15 mouse cellular contexts compared by ENCODE assay signal in genomic region chr4:59717349-59717748, GRCm38 (mm10).
DNase-seq lines count a peak whose midpoint lies in the region; ATAC-seq and TF ChIP-seq lines count a peak whose summit lies in the region.
"Had no signal": no experiment of that assay in that cellular context is flagged by ENCODE, and none has a peak within 500 bp of the region (broad histone marks: within the 10 kb centered on the region; RNA-seq: fewer than 3 reads in every experiment).

No protein-coding gene starts in this region.

- no peaks in the 10 kb centered on the region for H3K27me3 ChIP-seq in embryonic facial prominence, embryonic 12.5 days
- H3K27me3 ChIP-seq in embryonic facial prominence, embryonic 10.5 days (replicated peaks; ENCODE audit: low read depth, poor library complexity, severe bottlenecking): no peaks in the 10 kb centered on the region
- no peaks in the 10 kb centered on the region for H3K27me3 ChIP-seq in embryonic facial prominence, embryonic 14.5 days (replicated peaks; ENCODE audit: control insufficient read depth, insufficient read depth, low read length)
- H3K27me3 ChIP-seq in lung, postnatal 0 days (replicated peaks; ENCODE audit: insufficient read depth, low read length): no peaks in the 10 kb centered on the region

- peaks cover 9% of the 10 kb centered on the region for H3K36me3 ChIP-seq in embryonic facial prominence, embryonic 12.5 days
- peaks cover 13% of the 10 kb centered on the region for H3K36me3 ChIP-seq in embryonic facial prominence, embryonic 10.5 days (replicated peaks)
- H3K36me3 ChIP-seq in embryonic facial prominence, embryonic 14.5 days (ENCODE audit: control insufficient read depth, insufficient read depth, low read length): no peaks in the 10 kb centered on the region
- H3K36me3 ChIP-seq in lung, postnatal 0 days (ENCODE audit: insufficient read depth, low read length): no peaks in the 10 kb centered on the region

- H3K9me3 ChIP-seq in embryonic facial prominence, embryonic 12.5 days: no peaks in the 10 kb centered on the region
- no peaks in the 10 kb centered on the region for H3K9me3 ChIP-seq in embryonic facial prominence, embryonic 10.5 days
- no peaks in the 10 kb centered on the region for H3K9me3 ChIP-seq in embryonic facial prominence, embryonic 14.5 days (ENCODE audit: control insufficient read depth, low read length)
- H3K9me3 ChIP-seq in lung, postnatal 0 days (ENCODE audit: low read length): no peaks in the 10 kb centered on the region
- H3K9me3 ChIP-seq: G1E had no signal

- no peak overlapping the region for H3K4me2 ChIP-seq in embryonic facial prominence, embryonic 12.5 days (replicated peaks)
- no peak overlapping the region for H3K4me2 ChIP-seq in embryonic facial prominence, embryonic 14.5 days (ENCODE audit: low read depth, low read length)
- no peak overlapping the region for H3K4me2 ChIP-seq in lung, postnatal 0 days (replicated peaks; ENCODE audit: low read depth, low read length)
- H3K4me2 ChIP-seq: heart, embryonic 11.5 days had no signal

- no peak for TF ChIP-seq CTCF in lung, postnatal 0 days (IDR thresholded peaks at IDR 0.05)

- ATAC-seq in embryonic facial prominence, embryonic 12.5 days (ENCODE audit: insufficient number of reproducible peaks, insufficient read depth, low FRiP score, low TSS enrichment): 0 out of 2 replicates have a peak, but pooled peaks have one; percentile 58
- ATAC-seq in embryonic facial prominence, embryonic 14.5 days (ENCODE audit: low read depth): peak; percentile 60; the same call in 1 of the 2 replicates
- peak; percentile 80 for ATAC-seq in lung, postnatal 0 days
- ATAC-seq: hindbrain, embryonic 16.5 days had no signal

- peaks cover 26% of the 10 kb centered on the region for H3K4me1 ChIP-seq in embryonic facial prominence, embryonic 12.5 days
- H3K4me1 ChIP-seq in embryonic facial prominence, embryonic 10.5 days: peaks cover 36% of the 10 kb centered on the region
- peaks cover 13% of the 10 kb centered on the region for H3K4me1 ChIP-seq in embryonic facial prominence, embryonic 14.5 days (ENCODE audit: control insufficient read depth, insufficient read depth, low read length)
- H3K4me1 ChIP-seq in lung, postnatal 0 days (ENCODE audit: insufficient read depth, low read depth, low read length): peaks cover 6% of the 10 kb centered on the region; the same call in 1 of the 2 replicates

- H3K4me3 ChIP-seq in embryonic facial prominence, embryonic 12.5 days: no peak overlapping the region
- no peak overlapping the region for H3K4me3 ChIP-seq in embryonic facial prominence, embryonic 10.5 days
- H3K4me3 ChIP-seq in embryonic facial prominence, embryonic 14.5 days (ENCODE audit: low read depth, low read length): no peak overlapping the region
- no peak overlapping the region for H3K4me3 ChIP-seq in lung, postnatal 0 days (ENCODE audit: low read depth, low read length)

- WGBS in embryonic facial prominence, embryonic 12.5 days: 66% methylated on average over 4 of the region's 4 CpGs
- WGBS in embryonic facial prominence, embryonic 10.5 days: 91% methylated on average over 4 of the region's 4 CpGs
- WGBS in embryonic facial prominence, embryonic 14.5 days: 75% methylated on average over 4 of the region's 4 CpGs
- WGBS in lung, postnatal 0 days: 47% methylated on average over 4 of the region's 4 CpGs

- no peak overlapping the region for H3K27ac ChIP-seq in embryonic facial prominence, embryonic 12.5 days
- no peak overlapping the region for H3K27ac ChIP-seq in embryonic facial prominence, embryonic 10.5 days (replicated peaks)
- H3K27ac ChIP-seq in embryonic facial prominence, embryonic 14.5 days (replicated peaks; ENCODE audit: low read depth, low read length): no peak overlapping the region
- no peak overlapping the region for H3K27ac ChIP-seq in lung, postnatal 0 days (ENCODE audit: low read length)

- no peak for DNase-seq in embryonic facial prominence, embryonic 10.5 days (ENCODE audit: low spot score)
- peak; percentile 67 for DNase-seq in embryonic facial prominence, embryonic 14.5 days (ENCODE audit: low spot score)
- DNase-seq in kidney, postnatal 10 days: peak; percentile 54
- peak; percentile 75 for DNase-seq in lung, postnatal 0 days (ENCODE audit: low spot score)
- DNase-seq in embryo, embryonic 9.5 days (ENCODE audit: extremely low spot score): no peak
- no peak for DNase-seq in cerebellum, postnatal 25 days
- no peak for DNase-seq in neural tube, embryonic 10.5 days (ENCODE audit: extremely low spot score, low spot score)
- DNase-seq: adrenal gland, adult 8-10 months; cerebellum, adult 11-12 months; midbrain, embryonic 14.5 days; thymus, postnatal 36 days had no signal

- no peak for TF ChIP-seq EP300 in lung, postnatal 0 days (IDR thresholded peaks at IDR 0.05)

- H3K9ac ChIP-seq in embryonic facial prominence, embryonic 12.5 days: no peak overlapping the region
- no peak overlapping the region for H3K9ac ChIP-seq in embryonic facial prominence, embryonic 14.5 days (ENCODE audit: low read depth, low read length)
- no peak overlapping the region for H3K9ac ChIP-seq in lung, postnatal 0 days (replicated peaks; ENCODE audit: low read depth)

Comparison
In these comparisons a context has a peak if more than half of its experiments do, and no peak if none do; other contexts are left out.
1. DNase-seq: peak in embryonic facial prominence, embryonic 14.5 days (single experiment), kidney, postnatal 10 days (single experiment) and lung, postnatal 0 days (single experiment); none in embryonic facial prominence, embryonic 10.5 days (single experiment), embryo, embryonic 9.5 days (single experiment), cerebellum, postnatal 25 days (0 of 2) and neural tube, embryonic 10.5 days (single experiment).
2. Peak in every context shown above with its lines, with median percentiles within 50 percentile points of each other: ATAC-seq.